Mouse (Mus musculus) testis, adult 2 months (tissue): ENCODE measurements at regions not wholly inside any gene's neighbourhood (a gene's known extent, or its start where the extent isn't known, plus 50 kb on each side); places are given as distances from the start of the nearest gene placed in this dataset.

ENCODE experiments used
- H3K27ac ChIP-seq: fragments of 200-500 bp; 2 replicates; pipeline ENCODE4 v1.5.1; 2012; ENCODE audit warnings: low read depth, low read length; ENCODE audit not compliant: control insufficient read depth, insufficient read depth
- H3K27me3 ChIP-seq: fragments of 200-500 bp; 2 replicates; pipeline ENCODE4 v1.6.1; 2012; ENCODE audit warnings: mild to moderate bottlenecking, low read length, moderate library complexity; ENCODE audit not compliant: control insufficient read depth, insufficient read depth
- H3K36me3 ChIP-seq: fragments of 200-500 bp; 2 replicates; pipeline ENCODE4 v1.6.1; 2012; ENCODE audit warnings: mild to moderate bottlenecking, low read length; ENCODE audit not compliant: control insufficient read depth, insufficient read depth
- H3K4me1 ChIP-seq: fragments of 200-500 bp; 2 replicates; pipeline ENCODE4 v1.6.1; 2012; ENCODE audit warnings: low read length; ENCODE audit not compliant: control insufficient read depth, insufficient read depth
- H3K4me3 ChIP-seq: fragments of 200-500 bp; 2 replicates; pipeline ENCODE4 v1.5.1; 2012; ENCODE audit warnings: low read depth, mild to moderate bottlenecking, low read length, moderate library complexity, mixed read lengths; ENCODE audit not compliant: control insufficient read depth
- CTCF ChIP-seq: fragments of 200-500 bp; IDR thresholded peaks from 2 replicates; pipeline ENCODE4 v1.5.1; 2012; ENCODE audit warnings: low read depth, mild to moderate bottlenecking, inconsistent platforms, low read length, moderate library complexity; ENCODE audit not compliant: control insufficient read depth, insufficient read depth, insufficient replicate concordance
- POLR2A ChIP-seq: fragments of 200-500 bp; IDR thresholded peaks from 2 replicates; pipeline ENCODE4 v1.6.1; 2012; ENCODE audit warnings: low read depth, mild to moderate bottlenecking, inconsistent platforms, low read length, moderate library complexity; ENCODE audit not compliant: control insufficient read depth

DNA sequence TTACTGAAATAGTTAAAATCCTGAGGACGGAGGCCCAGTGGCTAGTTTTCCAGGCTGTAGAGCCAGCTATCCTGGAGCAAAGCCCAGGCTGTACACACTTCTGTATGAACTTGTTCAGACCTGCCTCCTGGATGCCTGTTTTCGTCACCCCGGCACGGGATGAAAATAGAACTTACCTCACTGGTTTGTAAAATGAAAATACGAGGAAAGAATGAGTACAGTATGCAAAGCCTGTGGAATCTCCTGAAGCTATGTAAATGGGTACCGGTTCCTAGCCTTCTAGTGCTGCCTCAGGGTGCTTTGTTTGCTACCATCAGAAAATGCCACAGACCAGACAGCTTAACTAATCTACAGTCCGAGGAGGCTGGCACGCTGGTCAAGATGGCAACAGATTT lies 276.0 kb upstream of the Cdyl start:
- H3K27me3 ChIP-seq: no peaks in the 10 kb centered on the region
- no peaks in the 10 kb centered on the region for H3K36me3 ChIP-seq
- TF ChIP-seq CTCF (no peak), POLR2A (no peak)
- H3K27ac ChIP-seq: no peak overlapping the region
- H3K4me3 ChIP-seq: no peak overlapping the region
- H3K4me1 ChIP-seq: peaks cover 2% of the 10 kb centered on the region; the same call in 1 of the 2 replicates

DNA sequence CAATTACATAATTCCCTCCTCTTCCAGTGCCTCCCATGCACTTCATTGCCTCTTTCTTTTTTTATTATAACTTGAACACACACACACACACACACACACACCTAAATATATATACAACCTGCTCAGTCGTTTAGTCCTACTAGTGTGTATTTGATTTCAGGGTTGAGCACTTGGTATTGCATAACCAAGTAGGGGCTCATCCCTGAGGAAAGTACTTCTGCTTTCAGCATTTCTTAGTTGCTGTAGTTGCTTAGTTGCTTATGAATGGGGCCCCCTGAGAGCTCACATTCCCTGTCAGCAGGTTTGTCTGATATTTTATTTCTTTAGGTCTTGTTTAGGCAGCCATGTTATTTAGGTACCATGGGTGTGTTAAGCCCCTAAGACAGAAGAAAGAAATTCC lies 271.3 kb upstream of the Cdyl start:
- no peak overlapping the region for H3K4me3 ChIP-seq
- H3K36me3 ChIP-seq: no peaks in the 10 kb centered on the region
- H3K4me1 ChIP-seq: no peaks in the 10 kb centered on the region
- no peaks in the 10 kb centered on the region for H3K27me3 ChIP-seq
- H3K27ac ChIP-seq: no peak overlapping the region
- no peak for TF ChIP-seq CTCF
- no peak for TF ChIP-seq POLR2A

GRCm38 (mm10) chr13:35389781-35390525 lies 269.7 kb upstream of the Cdyl start:
- TF ChIP-seq POLR2A (no peak), CTCF (no peak)
- Histone ChIP-seq H3K4me1 (no peaks in the 10 kb centered on the region), H3K27ac (no peak overlapping the region), H3K4me3 (no peak overlapping the region), H3K36me3 (no peaks in the 10 kb centered on the region), H3K27me3 (no peaks in the 10 kb centered on the region)

DNA sequence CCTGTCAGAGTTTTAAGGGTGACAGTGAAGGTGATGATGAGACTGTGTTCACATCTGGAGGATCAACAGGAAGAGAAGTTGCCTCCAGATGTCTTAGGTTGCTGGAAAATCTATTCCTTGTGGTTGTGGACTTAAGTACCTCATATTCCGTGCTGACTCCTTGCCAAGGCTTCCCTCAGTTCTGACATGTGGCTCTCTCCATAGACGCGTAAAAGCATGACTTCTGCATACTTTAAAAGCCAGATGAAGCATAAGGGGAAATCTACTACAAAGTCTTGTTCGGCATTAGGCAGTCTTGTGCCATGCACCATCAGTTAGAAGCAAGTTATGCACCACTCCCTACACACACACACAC lies 269.1 kb upstream of the Cdyl start:
- Histone ChIP-seq H3K4me3 (no peak overlapping the region), H3K27ac (no peak overlapping the region)

DNA sequence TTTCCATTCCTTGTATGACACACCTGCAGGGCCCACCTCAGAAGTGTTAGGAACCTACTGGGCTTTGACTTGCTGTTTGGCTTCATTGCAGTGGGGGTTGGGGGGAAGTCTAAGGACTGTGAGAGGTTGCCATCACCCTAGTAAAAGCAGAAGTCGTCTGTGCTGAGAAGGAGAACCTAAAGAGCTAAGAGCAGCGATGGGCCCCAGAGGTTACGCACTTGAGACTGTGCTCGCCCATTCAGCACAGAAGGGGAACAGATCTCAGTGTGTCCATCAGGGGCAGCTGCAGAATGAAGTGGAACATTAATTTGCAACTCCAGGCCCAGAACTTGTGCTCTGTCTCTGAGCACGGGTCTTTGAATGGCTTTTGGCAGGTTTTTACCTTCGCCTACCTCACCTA lies 267.5 kb upstream of the Cdyl start:
- no peaks in the 10 kb centered on the region for H3K27me3 ChIP-seq
- TF ChIP-seq POLR2A (no peak), CTCF (no peak)
- H3K4me1 ChIP-seq: no peaks in the 10 kb centered on the region
- H3K4me3 ChIP-seq: no peak overlapping the region
- no peaks in the 10 kb centered on the region for H3K36me3 ChIP-seq
- H3K27ac ChIP-seq: no peak overlapping the region

More for the DNA sequence above, 269.1 kb upstream of the Cdyl start:
- Histone ChIP-seq H3K27me3 (no peaks in the 10 kb centered on the region), H3K36me3 (no peaks in the 10 kb centered on the region), H3K4me1 (no peaks in the 10 kb centered on the region)
- TF ChIP-seq CTCF (no peak), POLR2A (no peak)

GRCm38 (mm10) chr13:35395192-35395591 lies 264.4 kb upstream of the Cdyl start:
- Histone ChIP-seq H3K27me3 (no peaks in the 10 kb centered on the region), H3K4me1 (no peaks in the 10 kb centered on the region), H3K36me3 (no peaks in the 10 kb centered on the region), H3K4me3 (no peak overlapping the region), H3K27ac (no peak overlapping the region)
- TF ChIP-seq CTCF (no peak), POLR2A (no peak)

DNA sequence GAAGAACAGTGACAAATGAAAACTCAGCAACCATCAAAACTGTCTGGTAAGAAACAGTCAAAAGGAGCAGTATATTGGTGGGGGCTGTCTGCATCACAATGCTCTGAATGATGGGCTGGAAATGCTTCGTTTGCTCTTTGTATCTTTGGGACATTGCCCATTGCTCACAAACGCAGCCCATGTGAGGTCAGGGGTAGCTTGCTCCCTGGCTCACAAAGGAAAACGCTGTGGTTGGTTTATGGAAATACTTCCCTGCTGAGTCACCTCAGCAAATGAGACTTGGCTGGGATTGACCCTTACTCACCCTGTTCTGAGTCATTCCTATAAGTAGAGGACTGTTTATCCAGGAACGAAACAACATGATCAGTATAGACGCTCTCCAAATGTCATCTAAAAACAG lies 264.0 kb upstream of the Cdyl start:
- no peaks in the 10 kb centered on the region for H3K4me1 ChIP-seq
- no peaks in the 10 kb centered on the region for H3K36me3 ChIP-seq
- no peaks in the 10 kb centered on the region for H3K27me3 ChIP-seq
- H3K4me3 ChIP-seq: no peak overlapping the region
- no peak overlapping the region for H3K27ac ChIP-seq
- TF ChIP-seq CTCF: no peak
- TF ChIP-seq POLR2A: no peak

DNA sequence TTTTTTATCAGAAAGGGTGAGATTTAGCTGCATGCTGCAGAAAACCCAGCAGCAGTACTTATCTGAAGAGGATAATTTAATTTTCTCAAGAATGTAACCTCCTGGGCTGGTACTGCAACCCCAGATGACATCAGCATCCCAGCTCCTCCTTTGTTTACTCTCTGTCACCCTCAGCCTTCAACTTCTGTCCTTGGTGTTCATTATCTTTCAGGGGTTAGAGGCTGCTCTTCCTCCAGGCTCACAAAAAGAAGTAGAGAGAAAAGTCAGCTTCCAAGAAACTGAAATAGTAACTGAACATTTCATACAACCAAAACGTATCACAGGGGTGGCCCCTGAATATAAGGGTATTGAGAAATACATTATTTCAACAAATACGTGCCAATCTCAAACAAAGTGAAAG lies 262.5 kb upstream of the Cdyl start:
- Histone ChIP-seq H3K27me3 (no peaks in the 10 kb centered on the region), H3K4me1 (no peaks in the 10 kb centered on the region), H3K27ac (no peak overlapping the region), H3K4me3 (no peak overlapping the region), H3K36me3 (no peaks in the 10 kb centered on the region)
- TF ChIP-seq CTCF: no peak
- no peak for TF ChIP-seq POLR2A
